In genomic region chr17:57003994-57004393, GRCm38 (mm10) we compare ENCODE assay signal across 35 mouse cellular contexts. TPM values are rescaled to one million over a fixed set of nuclear protein-coding genes. Genes with fewer than 3 reads are reported as not detected.
DNase-seq lines count a peak whose midpoint lies in the region; ATAC-seq and TF ChIP-seq lines count a peak whose summit lies in the region.
"Had no signal": no experiment of that assay in that cellular context is flagged by ENCODE, and none has a peak within 500 bp of the region (broad histone marks: within the 10 kb centered on the region; RNA-seq: fewer than 3 reads in every experiment).

No protein-coding gene starts in this region.

- TF ChIP-seq POLR2A in heart, adult 2 months (IDR thresholded peaks at IDR 0.05; ENCODE audit: insufficient read depth, low read depth, low read length): no peak

- H3K36me3 ChIP-seq in heart, embryonic 10.5 days: peaks cover 78% of the 10 kb centered on the region
- no peaks in the 10 kb centered on the region for H3K36me3 ChIP-seq in heart, adult 2 months (ENCODE audit: control insufficient read depth, insufficient read depth, low read length)
- peaks cover 55% of the 10 kb centered on the region for H3K36me3 ChIP-seq in liver, embryonic 14.5 days (replicated peaks; ENCODE audit: control insufficient read depth, insufficient read depth, low read depth)
- H3K36me3 ChIP-seq in hindbrain, embryonic 14.5 days (replicated peaks; ENCODE audit: control insufficient read depth, insufficient read depth): peaks cover 92% of the 10 kb centered on the region

- H3K79me2 ChIP-seq in heart, adult 2 months (replicated peaks; ENCODE audit: control insufficient read depth, insufficient read depth, low read length): no peaks in the 10 kb centered on the region

- H3K4me1 ChIP-seq in heart, embryonic 10.5 days: peaks cover 34% of the 10 kb centered on the region
- 0 out of 2 replicates have a peak, but pooled peaks cover 1% of the 10 kb centered on the region for H3K4me1 ChIP-seq in heart, adult 2 months (ENCODE audit: control insufficient read depth, insufficient read depth, low read length)
- peaks cover 5 to 7% of the 10 kb centered on the region in 2 experiments; a peak in 3 of 4 replicates for H3K4me1 ChIP-seq in liver, embryonic 14.5 days (replicated peaks; ENCODE audit: control insufficient read depth in 2 of 2, insufficient read depth in 2 of 2, low read length in 1 of 2)
- no peaks in the 10 kb centered on the region for H3K4me1 ChIP-seq in hindbrain, embryonic 14.5 days (replicated peaks; ENCODE audit: control insufficient read depth, insufficient read depth, low read length)
- H3K4me1 ChIP-seq: hindbrain, embryonic 12.5 days; midbrain, embryonic 15.5 days; neural tube, embryonic 15.5 days had no signal

- intact Hi-C loops in heart, adult 2 months (cut with DNase I): loop anchor here (10.0 kb wide), 1 partner anchor 389 kb away; the partner anchor contains the start of gene Rpl36

- ATAC-seq in liver, embryonic 14.5 days (ENCODE audit: insufficient read depth): peak; percentile 71
- no peak for ATAC-seq in hindbrain, embryonic 14.5 days (ENCODE audit: low FRiP score)
- ATAC-seq: forebrain, embryonic 14.5 days; intestine, embryonic 16.5 days; midbrain, embryonic 15.5 days had no signal

- H3K4me3 ChIP-seq in heart, embryonic 10.5 days: no peak overlapping the region
- H3K4me3 ChIP-seq in heart, adult 2 months: no peak overlapping the region
- no peak overlapping the region for H3K4me3 ChIP-seq in liver, embryonic 14.5 days (ENCODE audit: insufficient read depth in 1 of 2, low read depth in 2 of 2, low read length in 2 of 2)
- H3K4me3 ChIP-seq in hindbrain, embryonic 14.5 days (replicated peaks; ENCODE audit: low read length): no peak overlapping the region
- H3K4me3 ChIP-seq: hindbrain, embryonic 12.5 days; midbrain, embryonic 15.5 days; neural tube, embryonic 15.5 days had no signal

- H3K9ac ChIP-seq in heart, adult 2 months (ENCODE audit: low read depth, low read length): no peak overlapping the region
- H3K9ac ChIP-seq in liver, embryonic 14.5 days (replicated peaks): no peak overlapping the region
- H3K9ac ChIP-seq in hindbrain, embryonic 14.5 days: no peak overlapping the region
- H3K9ac ChIP-seq: hindbrain, embryonic 12.5 days; midbrain, embryonic 15.5 days; neural tube, embryonic 15.5 days had no signal

- H3K9me3 ChIP-seq in heart, embryonic 10.5 days: no peaks in the 10 kb centered on the region
- no peaks in the 10 kb centered on the region for H3K9me3 ChIP-seq in liver, embryonic 14.5 days (ENCODE audit: control insufficient read depth, low read length)
- no peaks in the 10 kb centered on the region for H3K9me3 ChIP-seq in hindbrain, embryonic 14.5 days (ENCODE audit: control insufficient read depth, low read length)
- H3K9me3 ChIP-seq: hindbrain, embryonic 12.5 days; midbrain, embryonic 15.5 days; neural tube, embryonic 15.5 days had no signal

- peak; percentile 86 for DNase-seq in heart, embryonic 10.5 days (ENCODE audit: low spot score)
- no peak for DNase-seq in heart, adult 2 months
- peak; percentile 52 for DNase-seq in c-Kit-positive CD71-positive TER-119-positive erythroid progenitor cells, embryonic 14.5 days (ENCODE audit: low spot score)
- DNase-seq in liver, embryonic 14.5 days (ENCODE audit: low read depth in 3 of 3, low spot score in 3 of 3): no peak
- no peak for DNase-seq in ovary, postnatal 10 days (ENCODE audit: low spot score)
- DNase-seq in right cerebral cortex, postnatal 25 days: no peak
- no peak for DNase-seq in hindbrain, embryonic 14.5 days (ENCODE audit: low spot score)
- DNase-seq: adrenal gland, postnatal 36 days; cerebellum, postnatal 14 days; gastrocnemius, postnatal 14 days; kidney, adult 9 months; kidney, postnatal 10 days; layer of hippocampus, postnatal 36 days; lung, postnatal 36 days; right cerebral cortex, adult 18-20 months; right cerebral cortex, postnatal 4 days; thymus, adult 18-20 months; thymus, postnatal 25 days had no signal

- no peak for TF ChIP-seq CTCF in heart, adult 2 months (IDR thresholded peaks at IDR 0.05)
- TF ChIP-seq CTCF in liver, embryonic 14.5 days (IDR thresholded peaks at IDR 0.05; ENCODE audit: low read depth): no peak

- H3K27me3 ChIP-seq in heart, embryonic 10.5 days (ENCODE audit: insufficient read depth, poor library complexity, severe bottlenecking): no peaks in the 10 kb centered on the region
- H3K27me3 ChIP-seq in heart, adult 2 months (ENCODE audit: control insufficient read depth, insufficient read depth, low read length): no peaks in the 10 kb centered on the region
- no peaks in the 10 kb centered on the region for H3K27me3 ChIP-seq in liver, embryonic 14.5 days (ENCODE audit: control insufficient read depth, insufficient read depth, low read length)
- H3K27me3 ChIP-seq in hindbrain, embryonic 14.5 days (ENCODE audit: control insufficient read depth, insufficient read depth, low read length): no peaks in the 10 kb centered on the region
- H3K27me3 ChIP-seq: hindbrain, embryonic 12.5 days; midbrain, embryonic 15.5 days; neural tube, embryonic 15.5 days had no signal

- H3K4me2 ChIP-seq in liver, embryonic 14.5 days (ENCODE audit: low read depth): no peak overlapping the region
- H3K4me2 ChIP-seq in hindbrain, embryonic 14.5 days (replicated peaks): no peak overlapping the region
- H3K4me2 ChIP-seq: hindbrain, embryonic 12.5 days; midbrain, embryonic 15.5 days; neural tube, embryonic 15.5 days had no signal

- 70% methylated on average over 7 of the region's 7 CpGs for WGBS in heart, embryonic 10.5 days
- WGBS in heart, adult 2 months: 82% methylated on average over 7 of the region's 7 CpGs
- WGBS in liver, embryonic 14.5 days (ENCODE audit: insufficient replicate concordance): 55% methylated on average over 7 of the region's 7 CpGs
- WGBS in hindbrain, embryonic 14.5 days: 94% methylated on average over 7 of the region's 7 CpGs

- H3K27ac ChIP-seq in heart, embryonic 10.5 days: no peak overlapping the region
- H3K27ac ChIP-seq in heart, adult 2 months: no peak overlapping the region
- no peak overlapping the region for H3K27ac ChIP-seq in liver, embryonic 14.5 days
- no peak overlapping the region for H3K27ac ChIP-seq in hindbrain, embryonic 14.5 days
- H3K27ac ChIP-seq: hindbrain, embryonic 12.5 days; midbrain, embryonic 15.5 days; neural tube, embryonic 15.5 days; stomach, postnatal 0 days had no signal

- no peak for TF ChIP-seq EP300 in heart, adult 2 months (IDR thresholded peaks at IDR 0.05; ENCODE audit: insufficient read depth, low read depth, low read length)
- peak; percentile 51 for TF ChIP-seq EP300 in liver, embryonic 14.5 days (IDR thresholded peaks at IDR 0.05; ENCODE audit: low read depth)

RNA-seq across cellular contexts. Expression of gene Pspn, which starts 4.2 kb away (rescaled TPM):
- polyA plus RNA-seq in heart, embryonic 10.5 days (2016; fragmentation: Nextera tagmentation; extraction: Ambion mirVana): 0.53 TPM in 1 of 2 replicates, not detected in the other
- not detected for total RNA-seq in heart, adult 2 months (2021)
- polyA plus RNA-seq in heart, adult 2 months (2012; rRNA removed): not detected in 2 replicates
- polyA plus RNA-seq in liver, embryonic 14.5 days (2012; rRNA removed): not detected in 2 replicates
- polyA plus RNA-seq in liver, embryonic 14.5 days (2014; fragmentation: Nextera tagmentation; extraction: Ambion mirVana): not detected in 2 replicates
- polyA plus RNA-seq in hindbrain, embryonic 14.5 days (2014; fragmentation: Nextera tagmentation; extraction: Ambion mirVana): 0.47 and 0.68 TPM in 2 replicates
- total RNA-seq: gastrocnemius, postnatal 14 days; granulocyte monocyte progenitor cell, adult 5-6 weeks; heart, postnatal 25 days; layer of hippocampus, postnatal 36 days; left cerebral cortex, postnatal 10 days; liver, adult 2 months had no signal
- polyA plus RNA-seq: cerebellum, adult 2 months; cortical plate, adult 2 months; heart, embryonic 14.5 days; intestine, embryonic 16.5 days; large intestine, adult 2 months; liver, adult 2 months; lung, embryonic 16.5 days; spleen, adult 2 months; stomach, postnatal 0 days had no signal

RNA-seq across cellular contexts. Expression of gene Alkbh7, which starts 6.9 kb away (rescaled TPM):
- 49.6 and 59.7 TPM in 2 replicates for polyA plus RNA-seq in heart, embryonic 10.5 days (2016; fragmentation: Nextera tagmentation; extraction: Ambion mirVana)
- 10 to 100 TPM; 65.3 to 72.8 TPM for total RNA-seq in heart, adult 2 months (2021)
- polyA plus RNA-seq in heart, adult 2 months (2012; rRNA removed): 74.5 and 90.8 TPM in 2 replicates
- 12.0 and 12.1 TPM in 2 replicates for polyA plus RNA-seq in liver, embryonic 14.5 days (2012; rRNA removed)
- 15.4 and 19.4 TPM in 2 replicates for polyA plus RNA-seq in liver, embryonic 14.5 days (2014; fragmentation: Nextera tagmentation; extraction: Ambion mirVana)
- polyA plus RNA-seq in hindbrain, embryonic 14.5 days (2014; fragmentation: Nextera tagmentation; extraction: Ambion mirVana): 55.7 and 56.5 TPM in 2 replicates

RNA-seq across cellular contexts. Expression of gene Gtf2f1, which starts 7.1 kb away (rescaled TPM):
- polyA plus RNA-seq in heart, embryonic 10.5 days (2016; fragmentation: Nextera tagmentation; extraction: Ambion mirVana): 39.4 and 56.0 TPM in 2 replicates
- total RNA-seq in heart, adult 2 months (2021): 10 to 100 TPM; 20.7 TPM
- 12.3 and 14.3 TPM in 2 replicates for polyA plus RNA-seq in heart, adult 2 months (2012; rRNA removed)
- polyA plus RNA-seq in liver, embryonic 14.5 days (2012; rRNA removed): 31.6 and 56.5 TPM in 2 replicates
- polyA plus RNA-seq in liver, embryonic 14.5 days (2014; fragmentation: Nextera tagmentation; extraction: Ambion mirVana): 47.3 and 51.3 TPM in 2 replicates
- 54.5 and 58.2 TPM in 2 replicates for polyA plus RNA-seq in hindbrain, embryonic 14.5 days (2014; fragmentation: Nextera tagmentation; extraction: Ambion mirVana)

RNA-seq across cellular contexts. Expression of gene Gm17949, which starts 7.3 kb away (rescaled TPM):
- polyA plus RNA-seq in heart, embryonic 10.5 days (2016; fragmentation: Nextera tagmentation; extraction: Ambion mirVana): 0.12 and 0.36 TPM in 2 replicates
- under 1 TPM in 1 of 2 experiments, not detected in 1; 0.18 TPM for total RNA-seq in heart, adult 2 months (2021)
- not detected in 2 replicates for polyA plus RNA-seq in heart, adult 2 months (2012; rRNA removed)
- not detected in 2 replicates for polyA plus RNA-seq in liver, embryonic 14.5 days (2012; rRNA removed)
- 0.15 TPM in 1 of 2 replicates, not detected in the other for polyA plus RNA-seq in liver, embryonic 14.5 days (2014; fragmentation: Nextera tagmentation; extraction: Ambion mirVana)
- polyA plus RNA-seq in hindbrain, embryonic 14.5 days (2014; fragmentation: Nextera tagmentation; extraction: Ambion mirVana): 0.28 and 0.40 TPM in 2 replicates
- total RNA-seq: adrenal gland, postnatal 36 days; gastrocnemius, postnatal 14 days; granulocyte monocyte progenitor cell, adult 5-6 weeks; heart, postnatal 25 days; liver, adult 2 months; megakaryocyte-erythroid progenitor cell, adult 5-6 weeks had no signal
- polyA plus RNA-seq: cortical plate, adult 2 months; hindbrain, embryonic 12.5 days; large intestine, adult 2 months; liver, adult 2 months had no signal

RNA-seq across cellular contexts. Expression of gene Clpp, which starts 13.9 kb away (rescaled TPM):
- polyA plus RNA-seq in heart, embryonic 10.5 days (2016; fragmentation: Nextera tagmentation; extraction: Ambion mirVana): 144 and 165 TPM in 2 replicates
- 10 to 100 TPM; 72.1 to 84.9 TPM for total RNA-seq in heart, adult 2 months (2021)
- 150 and 155 TPM in 2 replicates for polyA plus RNA-seq in heart, adult 2 months (2012; rRNA removed)
- polyA plus RNA-seq in liver, embryonic 14.5 days (2012; rRNA removed): 63.9 and 71.2 TPM in 2 replicates
- 79.3 and 81.0 TPM in 2 replicates for polyA plus RNA-seq in liver, embryonic 14.5 days (2014; fragmentation: Nextera tagmentation; extraction: Ambion mirVana)
- polyA plus RNA-seq in hindbrain, embryonic 14.5 days (2014; fragmentation: Nextera tagmentation; extraction: Ambion mirVana): 163 and 172 TPM in 2 replicates

Comparison
In these comparisons a context has a peak if more than half of its experiments do, and no peak if none do; other contexts are left out.
1. DNase-seq: peak in heart, embryonic 10.5 days (single experiment) and c-Kit-positive CD71-positive TER-119-positive erythroid progenitor cells, embryonic 14.5 days (single experiment); none in heart, adult 2 months (0 of 2), liver, embryonic 14.5 days (0 of 3), ovary, postnatal 10 days (single experiment), right cerebral cortex, postnatal 25 days (single experiment) and hindbrain, embryonic 14.5 days (single experiment).